Mouse (Mus musculus) stomach, postnatal 0 days (tissue): ENCODE measurements at regions not wholly inside any gene's neighbourhood (a gene's known extent, or its start where the extent isn't known, plus 50 kb on each side); places are given as distances from the start of the nearest gene placed in this dataset.

Experiments
- CTCF ChIP-seq: IDR thresholded peaks from 2 replicates; pipeline ENCODE4 v1.5.1; 2016; ENCODE audit warnings: antibody characterized with exemption, low read depth, mild to moderate bottlenecking, moderate library complexity
- EP300 ChIP-seq: optimal IDR thresholded peaks from 2 replicates; pipeline ENCODE3; 2016; ENCODE audit warnings: antibody characterized with exemption

GRCm38 (mm10) chr6:31288421-31289233 is 109.9 kb upstream of the Mkln1 start:
- no peak for TF ChIP-seq CTCF
- no peak for TF ChIP-seq EP300
